Comparison of ENCODE assay signal across 39 mouse cellular contexts in genomic region chr4:41046254-41046795, GRCm38 (mm10). TPM values are rescaled to one million over a fixed set of nuclear protein-coding genes. Genes with fewer than 3 reads are reported as not detected.
DNase-seq lines count a peak whose midpoint lies in the region; ATAC-seq and TF ChIP-seq lines count a peak whose summit lies in the region.
"Had no signal": no experiment of that assay in that cellular context is flagged by ENCODE, and none has a peak within 500 bp of the region (broad histone marks: within the 10 kb centered on the region; RNA-seq: fewer than 3 reads in every experiment).

No protein-coding gene starts in this region.

- H3K27ac ChIP-seq in heart, postnatal 0 days (ENCODE audit: low read depth) = no peak overlapping the region
- no peak overlapping the region for H3K27ac ChIP-seq in liver, embryonic 11.5 days (ENCODE audit: low read depth, low read length)
- no peak overlapping the region for H3K27ac ChIP-seq in liver, postnatal 0 days (ENCODE audit: low read depth)
- H3K27ac ChIP-seq in liver, embryonic 13.5 days = no peak overlapping the region
- no peak overlapping the region for H3K27ac ChIP-seq in forebrain, embryonic 11.5 days (ENCODE audit: low read depth, low read length)
- H3K27ac ChIP-seq: forebrain, embryonic 12.5 days; heart, embryonic 15.5 days; hindbrain, embryonic 14.5 days; layer of hippocampus, adult 2 months; left cerebral cortex, adult 2 months; limb, embryonic 12.5 days; liver, embryonic 15.5 days; lung, embryonic 15.5 days; midbrain, embryonic 10.5 days; neural tube, embryonic 12.5 days had no signal

- H3K9ac ChIP-seq in heart, postnatal 0 days (replicated peaks; ENCODE audit: low read depth, low read length) = no peak overlapping the region
- H3K9ac ChIP-seq in liver, embryonic 11.5 days (ENCODE audit: low read depth, low read length) = no peak overlapping the region
- no peak overlapping the region for H3K9ac ChIP-seq in liver, postnatal 0 days (replicated peaks)
- H3K9ac ChIP-seq in liver, embryonic 13.5 days = no peak overlapping the region
- H3K9ac ChIP-seq in forebrain, embryonic 11.5 days (ENCODE audit: low read length) = no peak overlapping the region
- H3K9ac ChIP-seq: forebrain, embryonic 12.5 days; forebrain, postnatal 0 days; heart, embryonic 15.5 days; hindbrain, embryonic 14.5 days; limb, embryonic 12.5 days; liver, embryonic 15.5 days; lung, embryonic 15.5 days; neural tube, embryonic 12.5 days had no signal

- no peak for TF ChIP-seq CTCF in heart, postnatal 0 days (IDR thresholded peaks at IDR 0.05; ENCODE audit: low read depth)
- no peak for TF ChIP-seq CTCF in liver, postnatal 0 days (IDR thresholded peaks at IDR 0.05; ENCODE audit: low read depth)

- H3K4me2 ChIP-seq in heart, postnatal 0 days (ENCODE audit: low read depth, low read length) = peak overlapping the region; percentile 18; the same call in 1 of the 2 replicates
- H3K4me2 ChIP-seq in liver, embryonic 11.5 days = peak overlapping the region; percentile 33; the same call in 1 of the 2 replicates
- H3K4me2 ChIP-seq in liver, postnatal 0 days (ENCODE audit: low read depth, low read length) = no peak overlapping the region
- peak overlapping the region; percentile 23 for H3K4me2 ChIP-seq in liver, embryonic 13.5 days
- H3K4me2 ChIP-seq in forebrain, embryonic 11.5 days (ENCODE audit: low read depth, low read length, severe bottlenecking) = no peak overlapping the region
- H3K4me2 ChIP-seq: forebrain, embryonic 12.5 days; heart, embryonic 15.5 days; hindbrain, embryonic 14.5 days; limb, embryonic 12.5 days; lung, embryonic 15.5 days; neural tube, embryonic 12.5 days had no signal

- H3K36me3 ChIP-seq in heart, postnatal 0 days (replicated peaks; ENCODE audit: control insufficient read depth, insufficient read depth, low read length) = no peaks in the 10 kb centered on the region
- no peaks in the 10 kb centered on the region for H3K36me3 ChIP-seq in liver, embryonic 11.5 days (ENCODE audit: control insufficient read depth, insufficient read depth, low read length)
- no peaks in the 10 kb centered on the region for H3K36me3 ChIP-seq in liver, postnatal 0 days (replicated peaks; ENCODE audit: insufficient read depth, low read length)
- no peaks in the 10 kb centered on the region for H3K36me3 ChIP-seq in liver, embryonic 13.5 days
- no peaks in the 10 kb centered on the region for H3K36me3 ChIP-seq in forebrain, embryonic 11.5 days (ENCODE audit: control insufficient read depth, insufficient read depth, low read length)
- H3K36me3 ChIP-seq: forebrain, embryonic 12.5 days; heart, embryonic 15.5 days; limb, embryonic 12.5 days; liver, embryonic 15.5 days; lung, embryonic 15.5 days; midbrain, embryonic 10.5 days; neural tube, embryonic 12.5 days had no signal

- peaks cover 14% of the 10 kb centered on the region; the same call in 1 of the 2 replicates for H3K4me1 ChIP-seq in heart, postnatal 0 days (ENCODE audit: control insufficient read depth, insufficient read depth)
- H3K4me1 ChIP-seq in liver, embryonic 11.5 days (replicated peaks; ENCODE audit: control insufficient read depth, insufficient read depth, low read length) = no peaks in the 10 kb centered on the region; the same call in 1 of the 2 replicates
- peaks cover 7% of the 10 kb centered on the region for H3K4me1 ChIP-seq in liver, postnatal 0 days (ENCODE audit: insufficient read depth)
- H3K4me1 ChIP-seq in liver, embryonic 13.5 days (replicated peaks) = peaks cover 23% of the 10 kb centered on the region
- H3K4me1 ChIP-seq in forebrain, embryonic 11.5 days (replicated peaks; ENCODE audit: control insufficient read depth, insufficient read depth, low read length) = no peaks in the 10 kb centered on the region
- H3K4me1 ChIP-seq: forebrain, embryonic 12.5 days had no signal

- no peak for DNase-seq in heart, postnatal 0 days (ENCODE audit: low spot score)
- no peak for DNase-seq in heart, adult 9 months (ENCODE audit: low spot score in 2 of 2)
- DNase-seq in liver, embryonic 11.5 days (ENCODE audit: low spot score) = no peak
- DNase-seq in liver, postnatal 0 days = no peak
- DNase-seq in kidney, postnatal 10 days = peak; percentile 43
- DNase-seq in liver, embryonic 13.5 days = no peak
- DNase-seq in forebrain, embryonic 11.5 days (ENCODE audit: low spot score) = no peak
- DNase-seq: adrenal gland, postnatal 25 days; cerebellum, adult 2 months; cerebellum, postnatal 14 days; forebrain, postnatal 0 days; gastrocnemius, postnatal 25 days; heart, postnatal 36 days; right cerebral cortex, adult 18-20 months; spleen, adult 18-20 months; thymus, adult 2 months; thymus, postnatal 36 days had no signal

- no peak overlapping the region for H3K4me3 ChIP-seq in heart, postnatal 0 days (ENCODE audit: low read depth, low read length)
- H3K4me3 ChIP-seq in liver, embryonic 11.5 days (ENCODE audit: low read depth, low read length) = no peak overlapping the region
- H3K4me3 ChIP-seq in liver, postnatal 0 days (ENCODE audit: low read depth, low read length) = no peak overlapping the region
- 0 out of 2 replicates have a peak overlapping the region, but pooled peaks have one; percentile 23 for H3K4me3 ChIP-seq in liver, embryonic 13.5 days (replicated peaks)
- H3K4me3 ChIP-seq in forebrain, embryonic 11.5 days (ENCODE audit: low read depth, low read length) = no peak overlapping the region
- H3K4me3 ChIP-seq: forebrain, embryonic 12.5 days; heart, embryonic 15.5 days; layer of hippocampus, adult 2 months; left cerebral cortex, adult 2 months; limb, embryonic 12.5 days; lung, embryonic 15.5 days; midbrain, embryonic 10.5 days; myocyte; neural tube, embryonic 12.5 days had no signal

- no peaks in the 10 kb centered on the region for H3K9me3 ChIP-seq in heart, postnatal 0 days (replicated peaks; ENCODE audit: control insufficient read depth, low read length)
- no peaks in the 10 kb centered on the region for H3K9me3 ChIP-seq in liver, embryonic 11.5 days (ENCODE audit: control insufficient read depth, low read length)
- H3K9me3 ChIP-seq in liver, postnatal 0 days (ENCODE audit: low read length) = no peaks in the 10 kb centered on the region
- no peaks in the 10 kb centered on the region for H3K9me3 ChIP-seq in liver, embryonic 13.5 days (replicated peaks)
- no peaks in the 10 kb centered on the region for H3K9me3 ChIP-seq in forebrain, embryonic 11.5 days (ENCODE audit: control insufficient read depth, low read length)
- H3K9me3 ChIP-seq: forebrain, embryonic 12.5 days; heart, embryonic 15.5 days; limb, embryonic 12.5 days; liver, embryonic 15.5 days; lung, embryonic 15.5 days; midbrain, embryonic 10.5 days; neural tube, embryonic 12.5 days had no signal

- no peak for ATAC-seq in heart, postnatal 0 days (ENCODE audit: insufficient read depth, low read depth)
- ATAC-seq in liver, embryonic 11.5 days (replicated peaks; ENCODE audit: low FRiP score) = no peak
- ATAC-seq in liver, postnatal 0 days = no peak
- no peak for ATAC-seq in liver, embryonic 13.5 days (ENCODE audit: low read depth)
- ATAC-seq in forebrain, embryonic 11.5 days (replicated peaks; ENCODE audit: low FRiP score) = no peak
- ATAC-seq: CD4-positive, CD25-positive, alpha-beta regulatory T cell, adult 4 months; forebrain, postnatal 0 days; intestine, postnatal 0 days had no signal

- no peak for TF ChIP-seq EP300 in heart, postnatal 0 days (IDR thresholded peaks at IDR 0.05; ENCODE audit: low read depth)
- TF ChIP-seq EP300 in liver, postnatal 0 days (IDR thresholded peaks at IDR 0.05; ENCODE audit: low read depth) = no peak

- 78% methylated on average over 13 of the region's 13 CpGs for WGBS in heart, postnatal 0 days
- 76% methylated on average over 13 of the region's 13 CpGs for WGBS in liver, embryonic 11.5 days
- WGBS in liver, postnatal 0 days (ENCODE audit: insufficient replicate concordance) = 65% methylated on average over 13 of the region's 13 CpGs
- 69% methylated on average over 13 of the region's 13 CpGs for WGBS in liver, embryonic 13.5 days (ENCODE audit: insufficient replicate concordance)
- WGBS in forebrain, embryonic 11.5 days = 86% methylated on average over 13 of the region's 13 CpGs

- no peaks in the 10 kb centered on the region for H3K27me3 ChIP-seq in heart, postnatal 0 days (ENCODE audit: control insufficient read depth, insufficient read depth, low read length)
- H3K27me3 ChIP-seq in liver, embryonic 11.5 days (replicated peaks; ENCODE audit: control insufficient read depth, insufficient read depth, low read length) = no peaks in the 10 kb centered on the region
- H3K27me3 ChIP-seq in liver, postnatal 0 days (ENCODE audit: insufficient read depth, low read length) = no peaks in the 10 kb centered on the region
- H3K27me3 ChIP-seq in liver, embryonic 13.5 days = peaks cover 7% of the 10 kb centered on the region; the same call in 1 of the 2 replicates
- no peaks in the 10 kb centered on the region for H3K27me3 ChIP-seq in forebrain, embryonic 11.5 days (ENCODE audit: control insufficient read depth, insufficient read depth, low read length)
- H3K27me3 ChIP-seq: forebrain, embryonic 12.5 days; heart, embryonic 15.5 days; limb, embryonic 12.5 days; liver, embryonic 15.5 days; lung, embryonic 15.5 days; neural tube, embryonic 12.5 days had no signal

RNA-seq across cellular contexts. Expression of gene Aqp7, which starts 1.6 kb away (rescaled TPM):
- 8.9 and 20.6 TPM in 2 replicates for total RNA-seq in heart, postnatal 0 days (2014; rRNA removed; ENCODE audit: low replicate concordance)
- 10.0 and 10.8 TPM in 2 replicates for polyA plus RNA-seq in heart, postnatal 0 days (2015; fragmentation: Nextera tagmentation; extraction: Ambion mirVana)
- polyA plus RNA-seq in liver, embryonic 11.5 days (2014; fragmentation: Nextera tagmentation; extraction: Ambion mirVana) = 0.86 and 1.2 TPM in 2 replicates
- 2.1 and 2.3 TPM in 2 replicates for polyA plus RNA-seq in liver, postnatal 0 days (2015; fragmentation: Nextera tagmentation; extraction: Ambion mirVana)
- polyA plus RNA-seq in liver, embryonic 13.5 days (2015; fragmentation: Nextera tagmentation; extraction: Ambion mirVana) = 1.2 and 1.4 TPM in 2 replicates
- polyA plus RNA-seq in forebrain, embryonic 11.5 days (2014; fragmentation: Nextera tagmentation; extraction: Ambion mirVana) = not detected in 2 replicates
- total RNA-seq: forebrain, postnatal 0 days; layer of hippocampus, postnatal 14 days; left cerebral cortex, adult 2 months; left cerebral cortex, postnatal 25 days; megakaryocyte progenitor cell, adult 5-6 weeks; midbrain, postnatal 0 days had no signal
- polyA plus RNA-seq: brain, embryonic 14.5 days; CD4-positive, CD25-positive, alpha-beta regulatory T cell, adult 4 months; cerebellum, adult 2 months; cortical plate, adult 2 months; erythroblast, embryonic 14.5 days; forebrain, embryonic 12.5 days; forebrain, postnatal 0 days; hindbrain, embryonic 14.5 days; limb, embryonic 12.5 days; lung, embryonic 15.5 days; midbrain, postnatal 0 days; myocyte; neural tube, embryonic 12.5 days had no signal

RNA-seq across cellular contexts. Expression of gene Aqp3, which starts 51.7 kb away (rescaled TPM):
- total RNA-seq in heart, postnatal 0 days (2014; rRNA removed; ENCODE audit: low replicate concordance) = 0.54 and 6.3 TPM in 2 replicates
- polyA plus RNA-seq in heart, postnatal 0 days (2015; fragmentation: Nextera tagmentation; extraction: Ambion mirVana) = 0.19 and 0.36 TPM in 2 replicates
- 12.7 and 15.7 TPM in 2 replicates for polyA plus RNA-seq in liver, embryonic 11.5 days (2014; fragmentation: Nextera tagmentation; extraction: Ambion mirVana)
- 7.3 and 10.7 TPM in 2 replicates for polyA plus RNA-seq in liver, postnatal 0 days (2015; fragmentation: Nextera tagmentation; extraction: Ambion mirVana)
- polyA plus RNA-seq in liver, embryonic 13.5 days (2015; fragmentation: Nextera tagmentation; extraction: Ambion mirVana) = 13.8 and 14.7 TPM in 2 replicates
- polyA plus RNA-seq in forebrain, embryonic 11.5 days (2014; fragmentation: Nextera tagmentation; extraction: Ambion mirVana) = 1.6 and 2.1 TPM in 2 replicates
- total RNA-seq: adrenal gland, adult 18-20 months; adrenal gland, postnatal 25 days; forebrain, postnatal 0 days; gastrocnemius, postnatal 25 days; heart, adult 8-10 months; heart, postnatal 36 days; layer of hippocampus, adult 2 months; left cerebral cortex, adult 2 months; left cerebral cortex, postnatal 25 days; megakaryocyte progenitor cell, adult 5-6 weeks had no signal
- polyA plus RNA-seq: cortical plate, adult 2 months; myocyte had no signal

Comparison
In these comparisons a context has a peak if more than half of its experiments do, and no peak if none do; other contexts are left out.
1. H3K4me2 ChIP-seq: peak in heart, postnatal 0 days (single experiment), liver, embryonic 11.5 days (single experiment) and liver, embryonic 13.5 days (single experiment); none in liver, postnatal 0 days (single experiment) and forebrain, embryonic 11.5 days (single experiment).